Mouse (Mus musculus): ENCODE measurements around the gene Dnase1l1.

Dnase1l1 gene

GRCm38 (mm10) chrX:74281732-74282394, at the start of gene Dnase1l1, which contains the start of gene Taz:
Dnase1l1 (minus strand) TSS chrX:74282337.
Taz (plus strand) TSS chrX:74281912.
- DNase-seq (ENCODE audit: extremely low spot score, low spot score), result peak; percentile 42

- DNase-seq (ENCODE audit: extremely low spot score, low spot score), result no peak
Observed at GRCm38 (mm10) chrX:74330166-74330930, 48.2 kb upstream of the Dnase1l1 start.

DNA sequence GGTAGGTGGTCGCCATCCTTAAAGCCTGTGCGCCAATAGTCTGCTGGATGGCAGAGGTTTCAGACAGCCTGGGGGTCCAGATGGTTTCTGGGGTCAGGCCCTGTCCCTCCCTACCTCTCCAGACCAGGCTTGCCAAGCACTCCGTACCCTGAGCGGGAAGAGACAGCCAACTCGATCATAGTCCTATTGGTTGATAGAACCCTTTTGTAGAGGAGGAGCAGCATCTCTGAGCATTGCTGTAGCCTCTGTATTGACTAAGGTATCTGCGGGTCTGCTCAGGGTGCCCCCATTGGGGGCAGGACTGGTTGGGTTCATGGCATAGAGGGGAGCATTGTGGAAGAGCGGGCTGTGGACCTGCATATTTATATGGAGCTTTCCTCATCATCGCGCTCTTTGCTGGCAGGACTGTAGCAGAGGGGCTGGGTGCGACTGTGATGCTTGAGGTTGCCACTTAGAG, 47.1 kb upstream of the Dnase1l1 start:
- no peak for DNase-seq (ENCODE audit: extremely low spot score, low spot score)

DNA sequence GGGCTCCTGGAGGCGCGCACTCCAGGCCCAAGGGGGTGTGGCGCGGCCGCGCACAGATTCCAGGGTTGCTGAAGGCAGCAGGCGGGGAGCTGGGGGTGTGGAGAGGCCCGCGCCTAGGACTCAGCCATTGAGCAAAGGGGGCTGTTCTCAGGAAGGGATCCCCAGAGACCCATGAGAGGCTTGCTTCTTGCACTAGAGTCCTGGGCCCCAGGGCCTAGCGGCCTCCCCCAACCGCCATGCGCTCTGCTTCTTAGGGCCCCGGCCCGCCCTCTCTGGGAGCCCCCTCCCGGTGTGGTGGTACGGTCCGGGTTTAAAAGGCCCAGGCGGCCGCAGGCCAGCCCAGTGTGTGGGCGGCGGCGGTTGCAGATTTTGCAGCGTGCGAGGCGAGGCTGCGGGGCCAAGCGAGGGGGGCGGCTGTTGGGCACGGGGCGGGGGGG, 46.6 kb upstream of the Dnase1l1 start, which contains the start of gene Plxna3:
TSS of gene Plxna3 (plus strand) at position 342 of the 437 bp plus-strand sequence.
- peak; percentile 76 for DNase-seq (ENCODE audit: extremely low spot score, low spot score)

DNA sequence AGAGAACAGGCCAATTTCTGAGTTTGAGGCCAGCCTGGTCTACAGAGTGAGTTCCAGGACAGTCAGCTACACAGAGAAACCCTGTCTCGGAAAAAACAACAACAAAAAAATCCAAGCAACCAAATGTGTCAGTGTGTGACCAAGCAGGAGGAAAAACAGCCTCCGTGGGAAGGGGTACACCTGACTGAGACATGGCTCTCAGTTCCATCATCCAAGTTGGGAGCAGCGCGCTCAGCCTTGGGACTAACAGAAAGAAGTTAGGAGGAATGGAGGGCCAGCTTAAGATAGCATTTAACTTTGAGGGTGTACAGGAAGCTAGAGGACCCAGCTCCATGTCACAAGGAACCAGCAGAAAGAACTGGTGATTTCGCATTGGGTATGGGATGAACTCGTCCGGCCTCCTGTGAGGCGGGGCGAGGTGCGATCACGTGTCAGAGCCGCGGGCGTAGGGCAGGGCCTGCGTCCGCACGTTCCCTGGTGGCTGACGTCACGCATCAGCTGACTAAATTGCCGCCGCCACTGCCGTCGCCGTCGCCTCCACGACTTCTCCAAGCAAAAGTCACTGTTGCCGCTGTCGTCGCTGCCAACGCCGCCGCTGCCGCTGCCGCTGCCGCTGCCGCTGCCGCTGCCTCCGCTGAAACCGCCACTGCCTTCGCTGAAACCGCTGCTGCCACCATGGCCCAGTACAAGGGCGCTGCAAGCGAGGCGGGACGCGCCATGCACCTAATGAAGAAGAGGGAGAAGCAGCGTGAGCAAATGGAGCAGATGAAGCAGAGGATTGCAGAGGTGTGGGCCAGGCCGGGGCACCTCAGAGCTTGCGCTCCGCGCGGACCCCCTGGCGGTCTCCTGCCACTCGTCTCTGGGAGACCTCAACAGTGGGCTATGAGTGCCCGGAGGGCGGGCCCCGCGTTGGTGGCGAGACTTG, 30.7 kb upstream of the Dnase1l1 start, which contains the start of gene Fam50a:
TSS of gene Fam50a (plus strand) at position 494 of the 925 bp plus-strand sequence.
- DNase-seq (ENCODE audit: extremely low spot score, low spot score), result peak; percentile 71

DNA sequence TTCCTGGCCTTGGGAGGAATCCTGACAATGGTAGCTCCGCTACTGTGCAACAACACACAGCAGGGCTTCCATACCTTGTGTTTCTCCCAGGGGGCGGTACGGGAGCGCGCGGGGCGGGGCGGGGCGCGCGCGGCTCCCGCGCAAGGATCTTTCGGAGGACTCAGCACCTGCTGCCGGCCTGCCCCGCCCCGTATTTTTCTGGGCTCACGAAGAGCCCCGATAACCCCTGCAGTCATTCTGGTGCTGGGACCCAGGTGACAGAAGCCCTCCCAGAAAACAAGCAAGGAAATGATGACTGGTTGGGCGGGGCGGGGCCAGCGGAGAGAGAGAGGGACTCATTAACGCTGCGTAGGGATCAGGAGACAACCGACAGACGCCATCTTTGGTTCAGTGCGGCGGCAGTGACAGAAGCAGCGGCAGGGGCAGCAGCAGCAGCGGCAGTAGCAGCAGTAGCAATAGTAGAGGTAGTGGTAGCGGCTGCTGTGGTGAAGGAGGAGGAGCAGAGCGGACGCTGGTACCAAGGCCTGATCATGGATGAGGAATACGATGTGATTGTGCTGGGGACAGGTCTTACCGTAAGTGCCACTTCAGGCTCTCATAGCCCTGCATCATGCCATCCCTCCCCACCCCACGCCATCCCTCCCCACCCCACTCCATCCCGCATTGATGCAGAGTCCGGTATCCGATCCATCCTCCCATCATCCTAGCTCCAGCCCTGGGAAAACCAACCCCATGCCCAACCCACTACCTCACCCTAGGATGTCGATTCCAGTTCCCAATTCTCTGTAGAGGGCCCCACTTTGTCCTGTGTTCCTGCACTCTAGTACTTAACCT, 22.9 kb upstream of the Dnase1l1 start, which contains the start of gene Gdi1:
TSS of gene Gdi1 (plus strand) at position 132 of the 834 bp plus-strand sequence.
- peak; percentile 83 for DNase-seq (ENCODE audit: extremely low spot score, low spot score)

GRCm38 (mm10) chrX:74299721-74300120, 17.6 kb upstream of the Dnase1l1 start:
- no peak for DNase-seq (ENCODE audit: extremely low spot score, low spot score)

GRCm38 (mm10) chrX:74298348-74298747, 16.2 kb upstream of the Dnase1l1 start:
- no peak for DNase-seq (ENCODE audit: extremely low spot score, low spot score)

DNA sequence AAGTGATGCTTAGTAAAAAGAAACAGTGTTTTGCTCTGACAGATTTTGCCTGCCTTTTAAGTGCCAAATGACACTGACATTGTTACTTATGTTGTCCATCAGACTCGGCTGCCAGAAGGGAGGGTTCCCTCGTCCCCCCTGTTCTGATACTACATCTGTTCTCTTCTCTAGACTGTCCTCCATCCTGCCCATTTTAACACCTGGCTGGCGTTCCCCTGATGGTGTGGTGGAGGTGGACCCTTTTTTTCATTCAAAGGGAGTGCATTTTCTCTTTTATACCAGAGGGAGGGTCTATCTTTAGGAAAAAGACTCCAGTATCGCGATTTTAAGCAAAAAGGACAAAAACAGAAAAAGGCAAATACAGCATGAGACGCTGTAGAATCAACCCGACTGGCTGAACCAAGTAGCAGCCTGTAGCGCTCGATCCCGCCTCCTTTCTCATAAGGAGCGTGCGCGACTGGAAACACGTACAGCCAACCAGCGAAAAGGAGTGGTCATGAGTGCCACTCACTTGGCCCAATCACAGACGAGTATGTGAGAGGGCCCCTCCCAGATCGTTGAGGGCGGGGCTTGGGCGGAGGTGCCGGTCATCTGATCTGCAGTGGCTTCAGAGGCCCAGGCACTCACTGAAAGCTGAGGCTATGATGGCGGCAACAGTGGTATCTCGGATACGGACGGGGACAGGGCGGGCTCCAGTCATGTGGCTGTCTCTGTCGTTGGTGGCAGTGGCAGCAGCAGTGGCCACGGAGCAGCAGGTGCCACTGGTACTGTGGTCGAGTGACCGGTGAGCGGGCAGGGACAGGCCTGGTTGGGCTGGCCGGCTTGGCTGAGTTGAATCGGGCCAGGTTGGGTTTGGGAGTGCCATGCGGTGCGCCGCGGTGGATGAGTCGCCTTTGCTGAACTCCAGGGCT, 14.7 kb upstream of the Dnase1l1 start, which contains the start of gene Atp6ap1:
TSS of gene Atp6ap1 (plus strand) at position 560 of the 911 bp plus-strand sequence.
- DNase-seq (ENCODE audit: extremely low spot score, low spot score), result peak; percentile 82

DNA sequence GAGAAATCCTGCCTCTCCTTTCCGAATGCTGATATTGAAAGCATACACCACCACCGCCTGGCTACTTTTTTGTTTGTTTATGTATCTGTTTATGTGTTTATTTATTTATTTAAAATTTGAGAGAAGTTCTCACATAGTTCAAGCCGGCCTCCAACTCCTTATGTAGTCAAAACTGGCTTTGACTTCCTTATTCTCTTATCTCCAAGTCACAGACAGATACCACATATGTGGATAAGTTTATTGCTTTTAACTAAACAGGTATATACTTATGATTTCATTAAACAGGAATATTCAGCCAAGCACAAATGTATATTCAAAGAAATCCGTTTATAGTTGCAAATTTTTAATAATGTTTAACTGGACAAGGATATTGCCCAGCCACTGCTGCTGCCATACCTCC, 11.3 kb upstream of the Dnase1l1 start:
- DNase-seq (ENCODE audit: extremely low spot score, low spot score), result no peak

GRCm38 (mm10) chrX:74283092-74283437, 928 bp upstream of the Dnase1l1 start:
- no peak for DNase-seq (ENCODE audit: extremely low spot score, low spot score)

GRCm38 (mm10) chrX:74282395-74283091, 406 bp upstream of the Dnase1l1 start:
- DNase-seq (ENCODE audit: extremely low spot score, low spot score), result peak; percentile 75

DNA sequence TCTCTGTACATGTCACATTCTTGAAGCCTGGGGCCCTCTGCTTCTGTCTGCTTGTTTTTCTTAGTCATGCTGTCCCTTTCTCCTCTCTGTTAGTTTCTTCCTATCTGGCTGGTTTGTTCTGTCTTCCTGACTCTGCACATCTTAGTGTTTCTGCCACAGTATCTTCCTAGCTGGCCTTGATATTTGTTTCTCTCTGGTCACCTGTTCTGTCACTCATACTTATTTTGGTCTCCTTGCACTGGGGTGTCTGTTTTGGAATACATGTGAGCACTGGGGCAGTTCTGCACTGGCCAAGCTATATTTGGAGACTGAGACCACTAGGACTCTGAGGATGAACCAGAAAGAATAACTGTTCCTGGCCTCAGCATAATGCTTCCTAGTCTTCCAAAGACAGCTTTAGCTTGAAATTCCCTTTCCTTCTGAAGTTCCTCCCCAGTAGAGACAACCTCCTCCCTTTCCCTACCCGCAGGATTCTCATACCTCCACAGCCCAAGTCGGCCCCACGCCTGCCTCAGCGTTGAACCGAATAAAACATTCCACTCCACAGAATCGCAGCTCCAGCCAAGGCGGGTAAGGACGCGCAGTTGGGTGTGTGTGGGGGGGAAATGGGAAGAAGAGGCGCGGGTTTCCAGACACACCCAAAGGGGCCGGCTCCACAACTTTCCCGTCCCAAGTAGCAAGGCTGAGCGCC, 951 bp downstream of the Dnase1l1 start:
- DNase-seq (ENCODE audit: extremely low spot score, low spot score), result no peak

DNA sequence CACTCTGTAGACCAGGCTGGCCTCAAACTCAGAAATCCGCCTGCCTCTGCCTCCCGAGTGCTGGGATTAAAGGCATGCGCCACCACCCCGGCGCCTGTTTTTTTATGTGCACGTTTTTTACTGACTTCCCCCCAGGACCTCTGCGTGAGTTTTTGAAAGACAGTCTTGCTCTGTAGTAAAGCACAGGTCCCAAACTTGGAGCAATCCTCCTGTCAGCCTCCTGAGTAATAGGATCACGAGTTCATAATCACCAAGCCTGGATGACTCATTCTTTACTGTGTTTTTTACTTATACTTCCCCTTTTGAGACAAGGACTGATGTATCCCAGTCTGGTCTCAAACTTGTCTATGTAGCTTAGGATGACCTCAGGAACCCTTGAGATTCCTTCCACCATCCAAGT, 4.2 kb downstream of the Dnase1l1 start:
- DNase-seq (ENCODE audit: extremely low spot score, low spot score), result no peak

DNA sequence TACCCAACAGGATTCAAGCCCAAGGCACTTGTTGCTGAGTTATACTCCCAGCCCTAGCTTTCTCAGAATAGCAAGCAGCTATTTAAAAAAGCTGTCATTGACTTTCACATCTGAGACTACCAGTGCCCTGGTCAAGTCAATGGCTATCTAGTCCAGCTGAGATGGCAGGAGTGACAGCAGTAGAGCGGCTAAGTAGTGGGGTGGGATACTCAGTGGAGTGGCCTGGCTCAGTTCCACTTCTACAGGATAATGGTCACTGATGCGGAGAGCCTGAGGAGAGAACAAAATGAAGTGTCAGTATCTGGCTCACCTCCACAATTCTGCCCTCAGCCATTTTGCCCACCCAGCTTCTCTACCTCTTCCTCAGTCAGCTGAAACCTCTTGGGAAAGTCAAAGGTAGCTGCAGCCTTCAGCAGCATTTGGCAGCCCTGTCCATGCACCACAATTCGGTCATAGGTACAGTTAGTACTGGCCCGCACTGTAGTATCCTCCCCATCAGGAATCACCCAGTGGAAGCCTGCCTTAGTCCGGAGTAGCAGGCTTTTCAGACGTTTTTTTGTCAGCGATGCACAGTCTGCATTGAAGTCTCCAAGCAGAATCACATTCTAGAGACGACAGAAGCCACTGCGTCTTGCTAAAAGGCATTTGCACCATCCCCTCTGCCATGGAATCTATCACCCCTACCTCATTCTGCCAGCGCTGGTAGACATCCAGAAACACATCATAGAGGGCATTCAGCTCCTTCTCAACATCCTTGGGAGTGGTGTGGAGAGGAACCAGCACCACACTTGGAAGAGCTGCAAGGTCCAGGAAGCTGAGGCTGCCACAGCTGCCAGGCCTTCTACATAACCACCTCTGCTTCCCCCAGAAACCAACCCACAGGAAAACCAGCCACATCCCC, 8.5 kb downstream of the Dnase1l1 start:
- DNase-seq (ENCODE audit: extremely low spot score, low spot score), result peak; percentile 16

DNA sequence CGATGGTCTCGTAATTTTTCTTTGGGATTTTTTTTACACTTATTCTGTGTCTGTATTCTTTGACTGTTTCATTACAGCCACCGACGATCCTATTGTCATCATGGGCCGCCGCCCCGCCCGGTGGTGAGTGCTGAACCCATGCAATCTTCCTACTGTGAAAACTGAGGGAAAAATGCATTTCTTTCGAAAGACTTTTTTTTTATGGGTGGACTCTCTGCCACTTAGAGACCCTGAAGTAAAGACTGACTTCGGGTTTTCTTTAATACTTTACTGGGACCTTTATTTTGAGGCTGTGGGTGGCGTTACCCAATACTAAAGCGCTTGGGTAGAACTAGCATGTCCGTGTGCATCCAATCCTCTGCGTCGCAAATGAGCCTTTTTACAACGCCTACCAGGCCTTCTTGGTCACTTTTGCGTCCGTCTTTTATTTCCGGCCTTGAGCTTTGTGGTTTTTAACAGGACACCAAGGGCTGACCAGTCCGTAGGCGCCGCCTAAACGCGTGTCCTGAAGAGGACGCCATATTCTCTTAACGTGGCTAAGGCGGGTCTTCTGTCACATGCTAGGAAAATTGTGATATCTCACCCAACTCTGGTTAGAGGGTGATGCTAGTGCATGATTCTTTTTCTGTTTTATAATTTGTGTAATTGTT, 11.1 kb downstream of the Dnase1l1 start:
- peak; percentile 25 for DNase-seq (ENCODE audit: extremely low spot score, low spot score)

Measured in neural tube, embryonic 10.5 days (tissue).